Mouse (Mus musculus) small intestine, adult 2 months (tissue): ENCODE results near the gene Fgd2.

Source experiments
- CTCF ChIP-seq: fragments of 200-500 bp; IDR thresholded peaks from 2 replicates; pipeline ENCODE4 v1.5.1; 2012; ENCODE audit warnings: low read depth, mild to moderate bottlenecking, control low read depth, inconsistent platforms, low read length, moderate library complexity, mixed read lengths; ENCODE audit not compliant: insufficient replicate concordance, insufficient read length; ENCODE audit errors: extremely low read depth
- POLR2A ChIP-seq: fragments of 200-500 bp; IDR thresholded peaks from 2 replicates; pipeline ENCODE4 v1.6.1; 2012; ENCODE audit warnings: low read depth, mild to moderate bottlenecking, control low read depth, inconsistent platforms, low read length, moderate library complexity

- TF ChIP-seq POLR2A = no peak
- TF ChIP-seq CTCF = no peak
These were observed 41.2 kb upstream of the Fgd2 start for GRCm38 (mm10) chr17:29319476-29319875.
